Mouse (Mus musculus): Measurements from ENCODE around the gene Mcmbp. TPM values are rescaled to one million over a fixed set of nuclear protein-coding genes. Genes with fewer than 3 reads are reported as not detected.

Gene Mcmbp
- 10 to 100 TPM; 80.6 to 84.0 TPM for total RNA-seq (2023)

GRCm38 (mm10) chr7:128740334-128740733, at the start of gene Mcmbp:
Mcmbp (minus strand) TSS chr7:128740495.

GRCm38 (mm10) chr7:128744684-128745485, 4.6 kb upstream of the Mcmbp start, which contains the start of gene Sec23ip:
Sec23ip (plus strand) TSS chr7:128744943.

Other genes starting within 250 kb of the Mcmbp start
- 1 to 10 TPM; 1.8 to 2.7 TPM for gene Bag3, start 216.9 kb downstream of the Mcmbp start, total RNA-seq (2023)
- 10 to 100 TPM; 84.0 to 85.7 TPM for gene Inpp5f, start 129.2 kb downstream of the Mcmbp start, total RNA-seq (2023)
- gene Sec23ip, start 4.4 kb upstream of the Mcmbp start, total RNA-seq (2023), result 10 to 100 TPM; 48.5 to 54.0 TPM